Mouse (Mus musculus): ENCODE results near the gene St6galnac1.

- TF ChIP-seq GATA1 (IDR thresholded peaks at IDR 0.05; ENCODE audit: borderline replicate concordance, low read length): no peak
- TF ChIP-seq CTCF (IDR thresholded peaks at IDR 0.05; ENCODE audit: low read depth, low read length): no peak
- TF ChIP-seq TAL1 (conservative IDR thresholded peaks at IDR 0.05; ENCODE audit: low read depth, low read length): no peak
Measured at GRCm38 (mm10) chr11:116799364-116799763, 24.1 kb upstream of the St6galnac1 start.
